Mouse (Mus musculus): ENCODE data around the gene Tspan2.

DNA sequence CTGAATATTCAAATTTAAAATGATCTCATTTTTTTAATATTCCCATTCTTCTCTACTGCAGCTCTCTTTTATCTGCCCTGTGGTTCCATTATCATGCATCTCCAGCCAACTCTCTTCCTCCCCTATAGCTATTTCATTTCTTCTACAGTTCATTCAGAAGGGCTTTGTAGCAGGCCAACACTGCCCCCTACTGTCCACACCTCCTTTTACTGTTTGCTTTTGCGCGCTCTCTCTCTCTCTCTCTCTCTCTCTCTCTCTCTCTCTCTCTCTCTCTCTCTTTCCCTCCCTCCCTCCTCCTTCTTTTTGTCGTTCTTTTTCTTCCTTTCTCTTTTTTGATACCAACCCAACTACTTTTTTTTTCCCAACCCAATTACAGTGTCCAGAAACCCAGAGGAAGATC, 69.6 kb downstream of the Tspan2 start:
- no peak for TF ChIP-seq POLR2A (IDR thresholded peaks at IDR 0.05; ENCODE audit: insufficient read depth, low read depth, low read length)
- TF ChIP-seq CTCF (IDR thresholded peaks at IDR 0.05; ENCODE audit: insufficient read depth, low read depth, low read length): no peak

Measured in olfactory bulb, adult 2 months (tissue).